13 mouse cellular contexts compared by ENCODE assay signal in the genomic region with DNA sequence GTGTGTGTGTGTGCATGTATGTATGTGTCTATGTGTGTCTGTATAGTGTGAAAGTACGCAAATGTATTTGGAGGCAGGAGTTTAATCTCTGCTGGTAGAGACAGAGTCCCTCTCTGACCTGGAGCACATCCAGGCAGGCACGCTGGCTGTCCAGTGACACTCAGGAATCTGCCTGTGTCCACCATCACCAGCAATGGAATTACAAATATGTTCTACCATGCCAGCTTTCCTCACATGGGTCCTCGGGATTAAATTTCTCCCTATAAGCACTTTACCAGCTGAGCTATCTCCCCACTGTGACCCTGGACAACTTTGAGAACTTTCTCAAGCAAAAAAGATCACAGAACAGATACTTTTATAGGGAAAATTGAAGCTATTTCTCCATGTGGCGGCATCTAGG.
DNase-seq lines count a peak whose midpoint lies in the region; ATAC-seq lines count a peak whose summit lies in the region.
"Had no signal": no experiment of that assay in that cellular context is flagged by ENCODE, and none has a peak within 500 bp of the region (broad histone marks: within the 10 kb centered on the region; RNA-seq: fewer than 3 reads in every experiment).

No protein-coding gene starts in this region.

- peak; percentile 57 for DNase-seq in midbrain, embryonic 11.5 days (ENCODE audit: low spot score, missing footprints)
- DNase-seq in midbrain, embryonic 14.5 days, result no peak
- DNase-seq in heart, postnatal 4 days, result peak; percentile 71
- no peak for DNase-seq in adrenal gland, postnatal 4 days (ENCODE audit: low spot score in 2 of 2)
- DNase-seq in thymus, postnatal 14 days, result no peak
- DNase-seq in adrenal gland, postnatal 10 days, result no peak
- DNase-seq: cerebellum, postnatal 36 days; layer of hippocampus, postnatal 36 days; thymus, adult 18-20 months had no signal

- H3K27me3 ChIP-seq in midbrain, embryonic 11.5 days (ENCODE audit: control insufficient read depth, insufficient read depth, low read length), result no peaks in the 10 kb centered on the region
- H3K27me3 ChIP-seq in midbrain, embryonic 14.5 days (ENCODE audit: control insufficient read depth, insufficient read depth, low read length), result no peaks in the 10 kb centered on the region
- H3K27me3 ChIP-seq in heart, embryonic 12.5 days (replicated peaks), result no peaks in the 10 kb centered on the region
- H3K27me3 ChIP-seq: liver, embryonic 12.5 days; neural tube, embryonic 13.5 days had no signal

- no peak overlapping the region for H3K27ac ChIP-seq in midbrain, embryonic 11.5 days (ENCODE audit: low read depth, low read length)
- no peak overlapping the region for H3K27ac ChIP-seq in midbrain, embryonic 14.5 days (replicated peaks; ENCODE audit: low read depth, low read length)
- H3K27ac ChIP-seq in heart, embryonic 12.5 days (ENCODE audit: poor library complexity, severe bottlenecking), result peak overlapping the region; percentile 25
- H3K27ac ChIP-seq: limb, embryonic 10.5 days; liver, embryonic 12.5 days; neural tube, embryonic 13.5 days had no signal

- no peak overlapping the region for H3K4me3 ChIP-seq in midbrain, embryonic 11.5 days (ENCODE audit: low read depth, low read length)
- H3K4me3 ChIP-seq in midbrain, embryonic 14.5 days (replicated peaks; ENCODE audit: low read depth, low read length), result no peak overlapping the region
- no peak overlapping the region for H3K4me3 ChIP-seq in heart, embryonic 12.5 days
- H3K4me3 ChIP-seq: limb, embryonic 10.5 days; liver, embryonic 12.5 days; neural tube, embryonic 13.5 days had no signal

- 83% methylated on average over 4 of the region's 4 CpGs for WGBS in midbrain, embryonic 11.5 days
- 82% methylated on average over 4 of the region's 4 CpGs for WGBS in midbrain, embryonic 14.5 days
- 55% methylated on average over 4 of the region's 4 CpGs for WGBS in heart, embryonic 12.5 days

- no peak overlapping the region for H3K9ac ChIP-seq in midbrain, embryonic 11.5 days (ENCODE audit: low read length)
- no peak overlapping the region for H3K9ac ChIP-seq in midbrain, embryonic 14.5 days (replicated peaks; ENCODE audit: low read length)
- H3K9ac ChIP-seq in heart, embryonic 12.5 days, result no peak overlapping the region
- H3K9ac ChIP-seq: liver, embryonic 12.5 days; neural tube, embryonic 13.5 days had no signal

- ATAC-seq in midbrain, embryonic 11.5 days (ENCODE audit: low FRiP score), result no peak
- no peak for ATAC-seq in midbrain, embryonic 14.5 days (ENCODE audit: low FRiP score, low TSS enrichment)
- no peak for ATAC-seq in heart, embryonic 12.5 days (ENCODE audit: insufficient number of reproducible peaks, low FRiP score)
- ATAC-seq: liver, embryonic 12.5 days had no signal

- H3K36me3 ChIP-seq in midbrain, embryonic 11.5 days (ENCODE audit: control insufficient read depth, insufficient read depth, low read length), result no peaks in the 10 kb centered on the region
- no peaks in the 10 kb centered on the region for H3K36me3 ChIP-seq in midbrain, embryonic 14.5 days (ENCODE audit: control insufficient read depth, insufficient read depth, low read length)
- H3K36me3 ChIP-seq in heart, embryonic 12.5 days, result no peaks in the 10 kb centered on the region
- H3K36me3 ChIP-seq: limb, embryonic 10.5 days; liver, embryonic 12.5 days; neural tube, embryonic 13.5 days had no signal

- no peaks in the 10 kb centered on the region for H3K9me3 ChIP-seq in midbrain, embryonic 11.5 days (ENCODE audit: control insufficient read depth, low read length)
- H3K9me3 ChIP-seq in midbrain, embryonic 14.5 days (ENCODE audit: control insufficient read depth, low read length), result no peaks in the 10 kb centered on the region
- H3K9me3 ChIP-seq in heart, embryonic 12.5 days (replicated peaks), result peaks cover 4% of the 10 kb centered on the region; the same call in 1 of the 2 replicates
- H3K9me3 ChIP-seq: limb, embryonic 10.5 days; liver, embryonic 12.5 days; neural tube, embryonic 13.5 days had no signal

- H3K4me2 ChIP-seq in midbrain, embryonic 11.5 days, result no peak overlapping the region
- no peak overlapping the region for H3K4me2 ChIP-seq in midbrain, embryonic 14.5 days (ENCODE audit: low read length)
- H3K4me2 ChIP-seq in heart, embryonic 12.5 days, result no peak overlapping the region
- H3K4me2 ChIP-seq: liver, embryonic 12.5 days; neural tube, embryonic 13.5 days had no signal

- H3K4me1 ChIP-seq in midbrain, embryonic 11.5 days (ENCODE audit: control insufficient read depth, insufficient read depth, low read length), result no peaks in the 10 kb centered on the region
- H3K4me1 ChIP-seq in midbrain, embryonic 14.5 days (ENCODE audit: control insufficient read depth, insufficient read depth, low read length), result no peaks in the 10 kb centered on the region
- 0 out of 2 replicates have a peak, but pooled peaks cover 7% of the 10 kb centered on the region for H3K4me1 ChIP-seq in heart, embryonic 12.5 days (replicated peaks)
- H3K4me1 ChIP-seq: liver, embryonic 12.5 days had no signal

Comparison
In these comparisons a context has a peak if more than half of its experiments do, and no peak if none do; other contexts are left out.
1. DNase-seq: peak in midbrain, embryonic 11.5 days (single experiment) and heart, postnatal 4 days (single experiment); none in midbrain, embryonic 14.5 days (single experiment), adrenal gland, postnatal 4 days (0 of 2), thymus, postnatal 14 days (single experiment) and adrenal gland, postnatal 10 days (single experiment).